Mouse (Mus musculus) spleen, postnatal 10 days (tissue): ENCODE measurements at regions not wholly inside any gene's neighbourhood (a gene's known extent, or its start where the extent isn't known, plus 50 kb on each side); places are given as distances from the start of the nearest gene placed in this dataset.

Source experiments
- DNase-seq, 2 experiments: peaks; one replicate each; pipeline ENCODE4 v3.0.0; 2021 to 2022; ENCODE audit warnings: low spot score in 2 of 2

DNA sequence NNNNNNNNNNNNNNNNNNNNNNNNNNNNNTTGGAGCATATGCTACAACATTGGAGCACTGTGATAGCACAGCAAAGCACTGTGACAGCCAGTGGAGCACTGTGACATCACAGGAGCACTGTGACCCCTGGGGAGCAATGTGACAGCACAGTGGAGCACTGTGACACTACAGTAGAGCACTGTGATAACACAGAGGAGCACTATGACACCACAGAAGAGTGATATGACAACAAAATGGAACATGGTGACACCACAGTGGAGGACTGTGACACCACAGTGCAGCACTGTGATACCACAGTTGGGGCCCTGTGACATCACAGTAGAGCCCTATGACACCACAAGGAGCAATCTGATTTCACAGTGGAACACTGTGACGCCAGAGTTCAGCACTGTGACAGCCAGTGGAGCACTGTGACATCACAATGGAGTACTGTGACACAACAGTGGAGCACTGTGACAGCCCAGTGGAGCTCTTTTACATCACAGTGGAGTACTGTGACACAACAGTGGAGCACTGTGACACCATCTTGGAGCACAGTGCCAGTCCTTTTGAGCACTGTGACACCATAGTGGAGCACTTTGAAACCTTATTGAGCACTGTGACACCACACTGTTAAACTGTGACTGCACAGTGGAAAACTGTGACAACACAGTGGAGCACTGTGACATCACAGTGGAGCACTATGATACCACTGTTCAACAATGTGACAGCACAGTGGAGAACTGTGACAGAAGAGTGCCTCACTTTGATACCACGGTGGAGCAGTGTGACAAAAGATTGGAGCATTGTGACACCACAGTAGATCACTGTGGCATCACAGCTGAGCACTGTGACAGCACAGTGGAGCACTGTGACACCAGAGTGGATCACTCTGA lies 116.9 kb upstream of the Vmn1r2 start:
- DNase-seq = peak in 1 of 2 experiments; percentile 9

DNA sequence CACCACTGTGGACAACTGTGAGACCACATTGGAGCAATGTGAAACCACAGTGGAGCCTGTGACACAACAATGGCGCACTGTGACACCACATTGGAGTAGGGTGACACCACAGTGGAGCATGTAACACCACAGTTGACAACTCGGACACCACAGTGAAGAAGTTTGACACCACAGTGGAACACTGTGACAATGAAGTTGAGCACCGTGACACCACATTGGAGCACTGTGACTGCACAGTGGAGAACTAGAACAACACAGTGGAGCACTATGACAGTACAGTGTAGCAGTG lies 116.3 kb upstream of the Vmn1r2 start:
- peak in 1 of 2 experiments; percentile 6 for DNase-seq

DNA sequence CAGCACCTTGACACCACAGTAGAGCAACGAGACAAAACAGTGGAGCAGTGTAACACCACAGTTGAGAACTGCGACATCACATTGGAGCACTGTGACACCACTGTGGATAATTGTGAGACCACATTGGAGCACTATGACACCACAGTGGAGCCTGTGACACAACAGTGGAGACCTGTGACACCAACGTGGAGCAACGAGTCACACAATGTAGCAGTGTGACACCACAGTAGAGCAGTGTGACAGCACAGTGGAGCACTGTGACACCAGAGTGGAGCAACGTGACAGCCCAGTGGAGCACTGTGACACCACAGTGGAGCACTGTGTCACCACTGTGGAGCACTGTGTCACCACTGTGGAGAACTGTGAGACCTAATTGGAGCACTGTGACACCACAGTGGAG lies 115.9 kb upstream of the Vmn1r2 start:
- peak in 1 of 2 experiments; percentile 3 for DNase-seq

DNA sequence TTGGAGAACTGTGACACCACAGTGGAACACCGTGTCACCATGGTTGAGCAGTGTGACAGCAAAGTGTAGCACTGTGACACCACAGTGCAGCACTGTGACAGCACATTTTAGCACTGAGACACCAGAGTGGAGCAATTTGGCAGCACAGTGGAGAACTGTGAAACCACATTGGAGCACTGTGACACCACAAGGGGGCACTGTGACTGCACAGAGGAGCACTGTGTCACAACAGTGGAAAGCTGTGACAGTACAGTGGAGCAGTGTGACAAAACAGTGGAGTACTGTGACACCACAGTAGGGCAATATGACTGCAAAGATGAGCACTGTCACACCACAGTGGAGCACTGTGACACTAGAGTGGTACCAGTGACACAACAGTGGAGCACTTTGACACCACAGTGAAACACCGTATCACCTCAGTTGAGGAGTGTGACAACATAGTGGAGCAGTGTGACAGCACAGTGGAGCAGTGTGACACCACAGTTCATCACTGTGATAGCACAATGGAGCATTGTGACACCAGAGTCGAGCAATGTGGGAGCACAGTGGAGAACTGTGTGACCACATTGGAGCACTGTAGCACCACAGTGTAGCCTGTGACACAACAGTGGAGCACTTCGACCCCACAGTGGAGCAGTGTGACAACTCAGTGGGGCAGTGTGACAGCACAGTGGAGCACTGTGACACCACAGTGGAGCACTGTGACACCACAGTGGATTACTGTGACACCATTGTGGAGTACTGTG lies 114.6 kb upstream of the Vmn1r2 start:
- peak in 1 of 2 experiments; percentile 12 for DNase-seq

DNA sequence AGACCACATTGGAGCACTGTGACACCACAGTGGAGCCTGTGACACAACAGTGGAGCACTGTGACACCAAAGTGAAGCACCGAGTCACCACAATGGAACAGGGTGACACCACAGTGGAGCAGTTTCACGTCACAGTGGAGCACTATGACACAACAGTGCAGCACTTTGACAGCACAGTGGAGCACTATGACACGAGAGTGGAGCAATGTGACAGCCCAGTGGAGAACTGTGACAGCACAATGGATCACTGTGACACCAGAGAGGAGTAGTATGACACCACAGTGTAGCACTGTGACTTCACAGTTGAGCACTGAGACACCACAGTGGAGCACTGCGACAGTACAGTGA lies 114.1 kb upstream of the Vmn1r2 start:
- no peak for DNase-seq

DNA sequence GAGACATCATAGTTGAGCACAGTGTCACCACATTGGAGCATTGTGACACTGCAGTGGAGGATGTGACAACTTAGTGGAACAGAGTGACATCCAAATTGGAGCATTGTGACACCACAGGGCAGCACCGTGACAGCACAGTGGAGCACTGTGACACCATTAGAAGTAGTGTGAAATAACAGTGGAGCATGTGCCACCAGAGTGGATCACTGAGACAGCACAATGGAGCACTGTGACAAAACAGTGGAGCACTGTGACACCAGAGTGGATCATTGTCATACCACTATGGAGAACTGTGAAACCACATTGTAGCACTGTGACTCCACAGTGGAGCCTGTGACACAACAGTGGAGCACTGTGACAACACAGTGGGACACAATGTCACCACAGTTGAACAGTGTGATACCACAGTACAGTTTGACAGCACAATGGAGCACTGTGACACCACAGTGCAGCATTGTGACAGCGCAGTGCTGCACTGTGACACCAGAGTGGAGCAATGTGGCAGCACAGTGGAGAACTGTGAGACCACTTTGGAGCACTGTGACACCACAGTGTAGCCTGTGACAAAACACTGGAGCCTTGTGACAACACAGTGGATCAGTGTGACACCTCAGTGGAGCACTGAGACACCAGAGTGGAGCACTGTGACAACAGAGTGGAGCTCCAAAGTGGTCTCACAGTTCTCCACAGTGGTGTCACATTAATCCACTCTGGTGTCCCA lies 113.5 kb upstream of the Vmn1r2 start:
- peak in 1 of 2 experiments; percentile 3 for DNase-seq

DNA sequence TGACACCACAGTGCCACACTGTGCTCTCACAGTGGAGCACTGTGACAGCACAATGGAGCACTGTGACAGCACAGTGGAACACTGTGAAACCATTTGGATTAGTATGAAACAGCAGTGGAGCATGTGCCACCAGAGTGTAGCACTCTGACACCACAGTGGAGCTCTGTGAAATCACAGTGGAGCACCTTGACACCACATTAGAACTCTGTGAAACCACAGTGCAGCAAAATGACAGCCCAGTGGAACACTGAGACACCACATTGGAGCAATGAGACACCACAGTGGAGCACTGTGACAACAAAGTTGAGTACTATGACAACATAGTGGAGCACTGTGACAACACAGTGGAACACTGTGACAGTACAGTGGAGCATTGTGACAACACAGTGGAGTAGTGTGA lies 112.2 kb upstream of the Vmn1r2 start:
- peak in 1 of 2 experiments; percentile 1 for DNase-seq

DNA sequence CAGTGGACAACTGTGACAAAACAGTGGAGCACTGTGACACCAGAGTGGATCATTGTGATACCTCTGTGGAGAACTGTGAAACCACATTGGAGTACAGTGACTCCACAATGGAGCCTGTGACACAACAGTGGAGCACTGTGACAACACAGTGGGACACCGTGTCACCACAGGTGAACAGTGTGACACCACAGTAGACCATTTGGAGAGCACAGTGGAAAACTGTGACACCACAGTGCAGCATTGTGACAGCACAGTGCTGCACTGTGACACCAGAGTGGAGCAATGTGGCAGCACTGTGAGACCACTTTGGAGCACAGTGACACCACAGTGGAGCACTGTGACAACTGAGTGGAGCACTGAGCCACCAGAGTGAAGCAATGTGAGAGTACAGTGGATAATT lies 111.7 kb upstream of the Vmn1r2 start:
- no peak for DNase-seq

DNA sequence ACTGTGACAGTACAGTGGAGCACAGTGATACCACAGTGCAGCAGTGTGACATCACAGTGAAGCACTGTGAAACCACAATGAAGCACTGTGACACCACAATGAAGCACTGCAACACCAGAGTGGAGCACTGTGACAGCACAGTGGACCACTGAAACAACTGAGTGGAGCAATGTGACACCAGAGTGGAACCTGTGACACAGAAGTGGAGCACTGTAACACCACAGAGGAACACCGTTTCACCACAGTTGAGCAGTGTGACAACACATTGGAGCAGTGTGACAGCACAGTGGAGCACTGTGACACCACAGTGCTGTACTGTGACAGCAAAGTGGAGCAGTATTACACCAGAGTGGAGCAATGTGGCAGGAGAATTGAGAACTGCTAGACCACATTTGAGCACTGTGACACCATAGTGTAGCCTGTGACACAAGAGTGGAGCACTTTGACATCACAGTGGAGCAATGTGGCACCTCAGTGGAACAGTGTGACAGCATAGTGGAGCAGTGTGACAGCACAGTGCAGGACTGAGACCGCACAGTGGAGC lies 107.5 kb upstream of the Vmn1r2 start:
- DNase-seq = peak in 1 of 2 experiments; percentile 7

DNA sequence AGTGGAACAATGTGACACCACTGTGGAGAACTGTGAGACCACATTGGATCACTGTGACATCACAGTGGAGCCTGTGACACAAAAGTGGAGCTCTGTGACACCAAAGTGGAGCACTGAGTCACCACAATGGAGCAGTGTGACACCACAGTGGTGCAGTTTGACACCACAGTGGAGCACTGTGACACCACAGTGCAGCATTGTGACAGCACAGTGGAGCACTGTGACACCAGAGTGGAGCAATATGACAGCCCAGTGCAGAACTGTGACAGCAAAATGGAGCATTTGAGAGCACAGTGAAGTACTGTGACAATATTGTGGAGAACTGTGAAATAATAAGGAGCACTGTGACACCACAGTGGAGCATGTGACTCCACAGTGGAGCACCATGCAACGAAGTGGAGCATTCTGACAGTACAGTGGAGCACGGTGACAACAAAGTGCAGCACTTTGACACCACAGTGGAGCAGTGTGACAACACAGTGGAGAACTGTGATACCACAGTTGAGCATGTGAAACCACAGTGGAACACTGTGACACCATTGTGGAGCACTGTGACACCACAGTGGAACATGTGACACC lies 105.0 kb upstream of the Vmn1r2 start:
- peak in 1 of 2 experiments; percentile 8 for DNase-seq

DNA sequence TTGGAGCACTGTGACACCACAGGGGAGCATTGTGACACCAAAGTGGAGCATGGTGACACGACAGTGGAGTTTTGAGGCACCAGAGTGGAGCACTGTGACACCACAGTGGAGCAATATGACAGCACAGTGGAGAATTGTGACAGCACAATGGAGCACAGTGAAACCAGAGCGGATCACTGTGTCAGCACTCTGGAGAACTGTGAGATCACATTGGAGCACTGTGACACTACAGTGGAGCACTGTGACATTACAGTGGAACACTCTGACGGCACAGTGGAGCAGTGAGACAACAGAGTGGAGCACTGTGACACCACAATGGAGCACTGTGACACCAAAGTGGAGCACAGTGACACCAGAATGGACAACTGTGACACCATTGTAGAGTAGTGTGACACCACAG lies 103.2 kb upstream of the Vmn1r2 start:
- DNase-seq = peak in 1 of 2 experiments; percentile 3

DNA sequence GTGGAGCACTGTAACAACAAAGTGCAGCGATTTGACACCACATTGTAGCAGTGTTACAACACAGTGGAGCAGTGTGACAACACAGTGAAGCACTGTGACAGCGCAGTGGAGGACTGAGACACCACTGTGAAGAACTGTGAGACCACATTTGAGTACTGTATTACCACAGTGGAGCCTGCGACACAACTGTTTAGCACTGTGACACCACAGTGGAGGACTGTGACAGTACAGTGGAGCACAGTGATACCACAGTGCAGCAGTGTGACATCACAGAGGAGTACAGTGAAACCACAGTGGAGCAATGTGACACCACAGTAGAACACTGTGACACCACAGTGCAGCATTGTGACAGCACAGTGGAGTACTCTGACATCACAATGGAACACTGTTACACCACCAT lies 102.5 kb upstream of the Vmn1r2 start:
- peak in 1 of 2 experiments; percentile 2 for DNase-seq

DNA sequence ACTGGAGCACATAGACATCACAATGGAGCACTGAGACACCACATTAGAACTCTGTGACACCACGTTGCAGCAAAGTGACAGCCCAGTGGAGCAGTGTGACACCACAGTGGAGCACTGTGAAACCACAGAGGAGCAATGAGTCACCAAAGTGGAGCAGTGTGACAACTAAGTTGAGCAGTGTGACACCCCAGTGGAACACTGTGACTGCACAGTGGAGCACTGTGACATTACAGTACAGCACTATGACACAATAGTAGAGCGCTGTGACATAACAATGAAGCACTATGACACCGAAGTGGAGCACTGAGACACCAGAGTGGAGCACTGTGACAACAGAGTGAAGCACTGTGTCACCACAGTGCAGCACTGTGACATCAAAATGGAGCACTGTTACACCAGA lies 101.8 kb upstream of the Vmn1r2 start:
- DNase-seq = peak in 1 of 2 experiments; percentile 3

DNA sequence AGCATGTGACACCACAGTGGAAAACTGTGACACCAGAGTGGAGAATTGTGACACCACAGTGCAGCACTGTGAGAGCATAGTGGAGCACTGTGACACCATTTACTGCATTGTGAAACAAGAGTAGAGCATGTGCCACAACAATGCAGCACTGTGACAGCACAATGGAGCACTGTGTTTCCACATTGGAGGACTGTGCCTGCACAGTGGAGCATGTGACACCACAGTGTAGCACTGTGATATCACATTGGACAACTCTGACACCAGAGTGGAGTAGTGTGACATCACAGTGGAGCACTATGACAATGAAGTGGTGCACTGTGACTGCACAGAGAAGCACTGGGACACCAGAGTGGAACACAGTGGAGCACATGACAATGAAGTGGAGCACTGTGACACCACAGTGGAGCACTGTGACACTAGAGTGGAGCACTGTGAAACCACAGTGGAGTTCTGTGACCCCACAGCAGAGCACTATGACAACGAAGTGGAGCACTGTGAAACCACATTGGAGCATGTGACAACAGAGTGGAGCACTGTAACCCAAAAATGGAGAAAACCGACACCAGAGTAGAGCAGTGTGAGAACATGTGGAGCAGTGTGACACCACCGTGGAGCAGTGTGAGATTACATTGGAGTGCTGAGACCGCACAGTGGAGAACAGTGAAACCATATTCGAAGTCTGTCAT lies 100.9 kb upstream of the Vmn1r2 start:
- DNase-seq = peak in 1 of 2 experiments; percentile 8

DNA sequence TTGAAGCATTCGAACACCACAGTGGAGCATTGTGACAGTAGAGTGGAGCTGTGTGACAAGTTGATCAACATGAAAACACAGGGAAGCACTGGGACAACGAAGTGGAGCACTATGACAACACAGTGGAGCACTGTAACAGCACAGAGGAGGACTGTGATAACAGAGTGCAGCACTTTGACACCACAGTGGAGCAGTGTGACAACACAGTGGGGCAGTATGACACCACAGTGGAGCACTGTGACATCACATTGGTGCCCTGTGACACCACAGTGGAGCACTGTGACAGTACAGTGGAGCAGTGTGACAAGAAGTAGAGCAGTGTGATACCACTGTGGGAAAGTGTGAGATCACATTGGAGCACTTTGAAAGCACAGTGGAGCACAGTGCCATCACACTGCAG lies 99.9 kb upstream of the Vmn1r2 start:
- peak; percentile 2 to 11 for DNase-seq

DNA sequence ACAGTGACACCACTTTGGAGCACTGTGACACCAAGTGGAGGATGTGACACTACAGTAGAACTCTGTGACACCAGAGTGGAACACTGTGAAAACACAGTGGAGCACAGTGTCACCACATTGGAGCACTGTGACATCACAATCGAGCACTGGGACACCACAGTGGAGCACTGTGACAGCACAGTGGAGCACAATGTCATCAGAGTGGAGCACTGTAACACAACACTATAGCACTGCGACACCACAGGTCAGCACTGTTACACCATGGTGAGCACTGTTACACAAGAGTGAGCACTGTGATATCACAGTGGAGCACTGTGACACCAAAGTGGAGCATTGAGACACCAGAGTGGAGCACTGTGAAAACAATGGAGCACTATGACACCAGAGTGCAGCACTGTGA lies 99.5 kb upstream of the Vmn1r2 start:
- peak; percentile 5 to 28 for DNase-seq

DNA sequence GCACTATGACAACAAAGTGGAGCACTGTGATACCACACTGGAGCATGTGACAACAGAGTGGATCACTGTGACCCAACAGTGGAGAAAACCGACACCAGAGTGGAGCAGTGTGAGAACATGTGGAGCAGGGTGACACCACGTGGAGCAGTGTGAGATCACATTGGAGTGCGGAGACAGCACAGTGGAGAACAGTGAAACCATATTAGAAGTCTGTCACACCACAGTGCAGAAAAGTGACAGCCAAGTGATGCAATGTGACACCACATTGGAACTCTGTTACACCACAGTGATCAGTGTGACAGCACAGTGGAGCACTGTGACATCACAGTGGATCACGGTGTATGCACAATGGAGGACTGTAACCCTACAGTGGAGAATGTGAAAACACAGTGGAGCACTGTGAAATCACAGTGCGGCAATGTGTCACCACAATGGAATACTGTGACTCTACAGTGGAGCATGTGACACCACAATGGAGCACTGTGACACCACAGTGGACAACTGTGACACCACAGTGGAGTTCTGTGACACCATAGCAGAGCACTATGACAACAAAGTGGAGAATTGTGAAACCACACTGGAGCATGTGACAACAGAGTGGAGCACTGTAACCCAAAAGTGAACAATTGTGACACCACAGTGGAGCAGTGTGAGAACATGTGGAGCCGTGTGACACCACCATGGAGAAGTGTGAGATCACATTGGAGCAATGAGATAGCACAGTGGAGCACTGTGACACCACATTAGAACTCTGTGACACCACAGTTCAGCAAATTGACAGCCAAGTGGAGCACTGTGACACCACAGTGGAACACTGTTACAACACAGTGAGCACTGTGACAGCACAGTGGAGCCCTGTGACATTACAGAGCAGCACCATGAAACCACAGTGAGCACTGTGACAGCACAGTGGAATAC lies 98.6 kb upstream of the Vmn1r2 start:
- DNase-seq = peak in 1 of 2 experiments; percentile 12

DNA sequence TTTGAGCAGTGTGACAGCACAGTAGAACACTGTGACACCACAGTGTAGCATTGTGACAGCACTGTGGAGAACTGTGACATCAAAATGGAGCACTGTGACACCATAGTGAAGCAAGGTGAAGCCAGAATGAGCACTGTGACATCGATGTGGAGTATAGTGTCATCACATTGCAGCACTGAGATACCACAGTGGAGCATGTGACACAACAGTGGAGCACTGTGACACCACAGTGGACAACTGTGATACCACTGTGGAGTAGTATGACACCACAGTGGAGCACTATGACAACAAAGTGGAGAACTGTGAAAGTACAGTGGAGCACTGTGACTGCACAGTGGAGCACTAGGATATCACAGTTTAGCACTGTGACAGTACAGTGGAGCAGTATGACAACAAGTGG lies 97.8 kb upstream of the Vmn1r2 start:
- DNase-seq = peak in 1 of 2 experiments; percentile 12

DNA sequence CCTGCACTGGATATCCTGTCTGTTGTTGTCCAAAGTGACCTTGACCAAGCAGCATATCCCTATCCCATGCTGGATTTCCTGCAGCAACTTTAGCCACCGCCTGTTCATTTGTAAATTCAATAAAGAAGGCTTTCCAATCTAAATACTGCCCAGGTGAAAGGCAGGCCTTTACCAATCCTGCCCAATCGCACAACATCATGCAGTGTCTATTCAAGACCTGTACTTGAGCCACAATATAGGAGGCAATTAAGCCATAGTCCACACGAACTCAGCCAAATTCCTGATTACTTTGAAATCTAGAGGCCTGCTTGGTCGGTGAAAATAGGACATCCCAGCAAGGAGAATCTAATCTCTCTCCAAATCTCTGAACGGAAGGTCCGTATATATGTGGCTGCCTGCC lies 95.8 kb upstream of the Vmn1r2 start:
- peak in 1 of 2 experiments; percentile 1 for DNase-seq

DNA sequence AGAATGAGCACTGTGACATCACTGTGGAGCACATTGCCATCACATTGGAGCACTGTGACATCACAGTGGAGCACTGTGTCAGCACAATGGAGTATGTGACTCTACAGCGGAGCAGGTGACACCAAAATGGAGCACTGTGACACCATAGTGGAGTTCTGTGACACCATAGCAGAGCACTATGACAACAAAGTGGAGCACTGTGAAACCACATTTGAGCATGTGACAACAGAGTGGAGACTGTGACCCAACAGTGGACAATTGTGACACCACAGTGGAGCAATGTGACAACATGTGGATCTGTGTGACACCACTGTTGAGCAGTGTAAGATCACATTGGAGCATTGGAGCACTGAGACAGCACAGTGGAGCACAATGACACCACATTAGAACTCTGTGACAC lies 87.2 kb upstream of the Vmn1r2 start:
- DNase-seq = peak in 1 of 2 experiments; percentile 0
